Mouse (Mus musculus): ENCODE data around the gene Smad1.

- TF ChIP-seq CTCF (IDR thresholded peaks at IDR 0.05; ENCODE audit: control insufficient read depth, insufficient read depth, insufficient replicate concordance, low read depth, low read length), result no peak
- TF ChIP-seq POLR2A (IDR thresholded peaks at IDR 0.05; ENCODE audit: control insufficient read depth, low read depth, low read length), result no peak
Measured at GRCm38 (mm10) chr8:79350805-79351204, 48.5 kb downstream of the Smad1 start.

Data from testis, adult 2 months (tissue).